Mouse (Mus musculus) lung, embryonic 15.5 days (tissue): ENCODE data around the gene Ccdc175. TPM values are rescaled to one million over a fixed set of nuclear protein-coding genes. Genes with fewer than 3 reads are reported as not detected.
A peak's percentile ranks its signal among the peaks of the same experiment; 100 is the strongest.

Experiments
- ATAC-seq: fragments of 200-750 bp; cut with Nextera tagmentation; 2 replicates; pipeline ENCODE4 v1.8.0; 2017; ENCODE audit warnings: moderate number of reproducible peaks, borderline replicate concordance; ENCODE audit not compliant: low FRiP score, low TSS enrichment; ENCODE audit errors: extremely low read depth
- H3K27ac ChIP-seq: fragments of 300-500 bp; sonication (generic); 2 replicates; pipeline ENCODE4 v1.5.1; 2015; ENCODE audit warnings: moderate library complexity, mild to moderate bottlenecking, inconsistent platforms
- H3K27me3 ChIP-seq: fragments of 300-500 bp; sonication (generic); 2 replicates; pipeline ENCODE4 v1.6.1; 2015; ENCODE audit warnings: inconsistent platforms
- H3K36me3 ChIP-seq: fragments of 300-500 bp; sonication (generic); 2 replicates; pipeline ENCODE4 v1.6.1; 2015; ENCODE audit warnings: inconsistent platforms
- H3K4me1 ChIP-seq: fragments of 300-500 bp; sonication (generic); 2 replicates; pipeline ENCODE4 v1.6.1; 2015; ENCODE audit warnings: inconsistent platforms
- H3K4me2 ChIP-seq: fragments of 300-500 bp; sonication (generic); 2 replicates; pipeline ENCODE4 v1.6.1; 2015; ENCODE audit warnings: inconsistent platforms, mild to moderate bottlenecking, moderate library complexity
- H3K4me3 ChIP-seq: fragments of 300-500 bp; sonication (generic); 2 replicates; pipeline ENCODE4 v1.5.1; 2015; ENCODE audit warnings: mild to moderate bottlenecking, inconsistent platforms
- H3K9ac ChIP-seq: fragments of 300-500 bp; sonication (generic); 2 replicates; pipeline ENCODE4 v1.6.1; 2015; ENCODE audit warnings: inconsistent platforms
- H3K9me3 ChIP-seq: fragments of 300-500 bp; sonication (generic); 2 replicates; pipeline ENCODE4 v1.6.1; 2016; ENCODE audit warnings: inconsistent platforms
- WGBS: fragments of 180-500 bp; shearing (Covaris S2); methylation state at CpG from one replicate; pipeline ENCODE4 v1.1.7; 2015; 5-methylcytosine and 5-hydroxymethylcytosine counted together
- microRNA-seq: library from miRNA; unstranded; fragments of <30 nt; microRNA quantifications from one replicate; pipeline ENCODE4, GENCODE M21; 2016
- polyA plus RNA-seq: library from polyadenylated mRNA; unstranded; fragments of >200 nt; fragmentation: Nextera tagmentation; extraction: Ambion mirVana; gene quantifications from 2 replicates; pipeline ENCODE4 v1.2.1, GENCODE M21; 2015

Gene Ccdc175
- polyA plus RNA-seq, 1 experiment from 2014 or later: not detected

DNA sequence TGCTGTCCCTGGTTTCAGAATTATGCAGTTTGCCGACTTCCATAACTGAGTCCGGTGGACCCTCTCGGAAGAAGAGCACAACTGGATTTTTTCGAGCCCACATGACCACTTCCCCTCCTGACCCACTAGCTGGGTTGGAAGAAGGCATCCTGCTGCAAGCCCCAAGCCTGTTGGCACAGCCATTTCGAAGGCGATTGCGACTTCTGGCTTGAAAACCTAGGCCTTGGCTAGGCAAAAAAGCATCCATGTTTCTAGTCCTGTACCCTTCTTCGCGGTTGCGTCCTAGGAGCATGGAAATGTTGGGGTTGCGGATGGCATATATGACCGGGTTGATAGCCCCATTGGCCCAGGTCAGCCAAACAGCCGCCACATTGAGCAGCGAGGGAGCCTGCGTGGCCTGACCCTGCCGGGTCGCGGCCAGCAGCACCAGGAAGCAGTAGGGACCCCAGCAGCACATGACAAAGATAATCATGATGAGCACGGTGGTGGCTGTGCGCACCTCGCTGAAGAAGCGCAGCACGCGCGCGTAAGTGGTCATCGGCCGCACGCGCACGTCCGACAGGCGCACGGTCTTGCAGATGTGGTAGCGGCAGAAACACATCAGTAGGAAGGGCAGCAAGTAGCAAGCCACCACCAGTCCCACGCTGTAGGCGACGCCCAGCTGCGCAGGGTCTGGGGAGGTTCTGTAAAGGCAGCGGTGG, 115.1 kb downstream of the Ccdc175 start:
- peak overlapping the region; percentile 100 for H3K4me2 ChIP-seq
- peaks cover 12% of the 10 kb centered on the region for H3K4me1 ChIP-seq
- 6% methylated on average over 40 of the region's 40 CpGs for WGBS
- no peak overlapping the region for H3K27ac ChIP-seq
- H3K9me3 ChIP-seq: no peaks in the 10 kb centered on the region
- peaks cover 32% of the 10 kb centered on the region for H3K27me3 ChIP-seq
- H3K4me3 ChIP-seq: peak overlapping the region; percentile 70
- H3K36me3 ChIP-seq: no peaks in the 10 kb centered on the region
- H3K9ac ChIP-seq: peak overlapping the region; percentile 40; the same call in 1 of the 2 replicates
- peak; percentile 58 for ATAC-seq

DNA sequence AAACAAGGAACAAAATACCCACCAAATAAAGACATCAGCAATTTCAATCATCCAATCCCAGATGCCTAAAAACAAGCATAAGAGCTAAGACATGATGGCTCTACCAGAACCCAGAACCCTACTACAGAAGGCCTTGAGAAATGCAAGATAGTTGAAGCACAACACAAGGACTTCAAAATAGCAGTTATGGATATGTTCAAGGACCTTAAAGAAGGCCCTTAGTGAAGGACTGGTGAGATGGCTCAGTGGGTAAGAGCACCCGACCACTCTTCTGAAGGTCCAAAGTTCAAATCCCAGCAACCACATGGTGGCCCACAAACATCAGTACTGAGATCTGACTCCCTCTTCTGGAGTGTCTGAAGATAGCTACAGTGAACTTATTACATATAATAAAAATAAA, 127.0 kb downstream of the Ccdc175 start:
- Histone ChIP-seq H3K4me3 (no peak overlapping the region), H3K36me3 (no peaks in the 10 kb centered on the region), H3K27ac (no peak overlapping the region), H3K4me1 (no peaks in the 10 kb centered on the region), H3K9me3 (no peaks in the 10 kb centered on the region), H3K27me3 (no peaks in the 10 kb centered on the region), H3K4me2 (no peak overlapping the region), H3K9ac (no peak overlapping the region)
- ATAC-seq: no peak
- WGBS: 84% methylated on average over 1 of the region's 1 CpGs

DNA sequence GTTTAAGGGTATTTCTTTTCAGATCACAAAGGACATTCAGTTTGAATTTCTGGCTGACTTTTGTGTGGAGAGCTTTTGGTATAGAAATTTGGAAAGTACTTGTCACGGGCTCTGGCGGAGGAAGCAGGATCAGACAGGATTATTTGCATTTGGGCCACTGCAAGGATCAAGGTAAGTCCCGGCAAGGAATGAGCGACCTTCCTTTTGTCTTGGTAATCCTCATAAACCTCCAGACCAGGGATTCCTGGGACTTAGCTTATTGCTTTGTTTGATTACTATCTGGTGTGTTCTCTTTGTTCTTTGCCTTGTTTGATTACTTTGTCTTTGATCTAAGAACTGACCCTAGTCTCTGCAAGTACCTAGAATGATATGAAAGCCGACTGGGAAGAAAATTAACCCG, 131.0 kb downstream of the Ccdc175 start:
- no peaks in the 10 kb centered on the region for H3K4me1 ChIP-seq
- ATAC-seq: no peak

DNA sequence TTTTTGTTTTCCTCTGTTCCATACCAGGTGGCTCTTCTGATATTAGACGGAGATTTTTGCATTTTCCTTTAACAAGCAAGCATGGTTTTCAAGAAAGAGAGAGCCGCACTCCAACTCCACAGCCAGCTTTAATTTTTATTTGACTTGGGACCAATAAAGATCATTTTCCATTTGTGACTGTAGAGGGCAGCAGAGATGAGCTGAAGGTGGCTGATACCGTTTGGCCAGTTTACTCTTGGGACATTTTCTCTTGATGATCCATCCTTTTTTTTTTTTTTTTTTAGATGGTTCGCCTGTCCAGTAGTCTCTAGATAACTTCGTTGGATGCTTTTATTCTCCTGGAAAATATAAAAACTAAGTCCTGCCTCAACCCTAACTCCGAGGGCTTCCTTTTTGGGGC, 131.5 kb downstream of the Ccdc175 start:
- Histone ChIP-seq H3K9me3 (no peaks in the 10 kb centered on the region), H3K27me3 (no peaks in the 10 kb centered on the region), H3K36me3 (no peaks in the 10 kb centered on the region), H3K9ac (no peak overlapping the region), H3K4me2 (no peak overlapping the region), H3K4me1 (no peaks in the 10 kb centered on the region), H3K27ac (no peak overlapping the region), H3K4me3 (no peak overlapping the region)
- 40% methylated on average over 6 of the region's 6 CpGs for WGBS
- ATAC-seq: no peak

More for the DNA sequence above, 131.0 kb downstream of the Ccdc175 start:
- Histone ChIP-seq H3K27ac (no peak overlapping the region), H3K36me3 (no peaks in the 10 kb centered on the region), H3K4me3 (no peak overlapping the region), H3K9me3 (no peaks in the 10 kb centered on the region), H3K4me2 (no peak overlapping the region), H3K27me3 (no peaks in the 10 kb centered on the region), H3K9ac (no peak overlapping the region)
- WGBS: 44% methylated on average over 6 of the region's 6 CpGs

DNA sequence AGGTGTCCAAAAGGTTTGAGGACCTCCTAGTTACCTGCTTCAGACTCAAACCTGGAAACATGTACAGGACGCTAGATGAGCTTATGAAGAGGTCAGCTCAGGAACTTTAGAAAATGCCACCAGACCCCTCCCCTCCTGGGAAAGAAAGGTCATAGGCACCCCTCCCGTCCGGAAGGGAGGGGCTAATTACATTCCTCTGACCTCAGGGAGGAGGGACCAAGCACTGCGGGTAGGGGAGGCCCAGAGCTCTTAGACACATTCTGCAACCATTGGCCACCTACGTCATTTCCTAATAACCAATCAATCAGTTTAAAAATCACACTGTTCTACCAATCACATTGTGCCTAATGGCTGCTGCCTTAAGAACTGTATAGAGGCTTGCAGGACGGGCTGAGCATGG, 132.3 kb downstream of the Ccdc175 start:
- no peaks in the 10 kb centered on the region for H3K4me1 ChIP-seq
- no peak for ATAC-seq
- H3K4me3 ChIP-seq: no peak overlapping the region
- 70% methylated on average over 6 of the region's 6 CpGs for WGBS
- H3K27me3 ChIP-seq: no peaks in the 10 kb centered on the region
- no peaks in the 10 kb centered on the region for H3K36me3 ChIP-seq
- H3K9ac ChIP-seq: no peak overlapping the region
- no peak overlapping the region for H3K4me2 ChIP-seq
- H3K9me3 ChIP-seq: no peaks in the 10 kb centered on the region
- H3K27ac ChIP-seq: no peak overlapping the region

Small RNA genes lying within 50 kb of the gene (microRNA-seq; reads per million reads assigned to microRNA genes)
- not detected for gene Gm24466

Other genes starting within 250 kb of the Ccdc175 start
- gene Gpr135, start 113.9 kb downstream of the Ccdc175 start, polyA plus RNA-seq: 0.42 and 0.64 TPM in 2 replicates
- 23.6 TPM in 2 replicates for gene L3hypdh, start 99.6 kb downstream of the Ccdc175 start, polyA plus RNA-seq
- gene Jkamp, start 99.4 kb downstream of the Ccdc175 start, polyA plus RNA-seq: 70.7 and 81.6 TPM in 2 replicates
- 10.5 and 16.5 TPM in 2 replicates for gene Rtn1, start 224.0 kb upstream of the Ccdc175 start, polyA plus RNA-seq